Mouse (Mus musculus): ENCODE measurements around the gene Olfr683.

- TF ChIP-seq CTCF (IDR thresholded peaks at IDR 0.05) = no peak
- TF ChIP-seq EP300 (IDR thresholded peaks at IDR 0.05; ENCODE audit: insufficient read depth, low read depth, low read length) = no peak
Measured at GRCm38 (mm10) chr7:105185912-105186311, 39.1 kb upstream of the Olfr683 start, which contains the start of gene Olfr685.
